Mouse (Mus musculus): ENCODE measurements around the gene Nradd. TPM values are rescaled to one million over a fixed set of nuclear protein-coding genes. Genes with fewer than 3 reads are reported as not detected.

The Nradd gene
- polyA plus RNA-seq, 2 experiments, result 28.1 to 40.0 TPM

GRCm38 (mm10) chr9:110654726-110655650, 30.7 kb upstream of the Nradd start:
- no peak for TF ChIP-seq POLR2A (IDR thresholded peaks at IDR 0.05; ENCODE audit: borderline replicate concordance, extremely low read depth, insufficient read depth, insufficient read length)
- H3K9ac ChIP-seq (ENCODE audit: low read depth, low read length, severe bottlenecking), result no peak overlapping the region
- DNase-seq (ENCODE audit: low spot score) (no peak), ATAC-seq (ENCODE audit: low FRiP score, low read depth) (no peak)
- peak overlapping the region; percentile 60; the same call in 1 of the 2 replicates for H3K4me3 ChIP-seq (replicated peaks; ENCODE audit: low read length)
- WGBS, result 81% methylated on average over 19 of the region's 19 CpGs
- no peaks in the 10 kb centered on the region for H3K9me3 ChIP-seq (ENCODE audit: control insufficient read depth, low read length)
- H3K27ac ChIP-seq (replicated peaks; ENCODE audit: low read depth, low read length), result no peak overlapping the region
- H3K4me2 ChIP-seq (replicated peaks; ENCODE audit: low read depth, low read length, severe bottlenecking), result peak overlapping the region; percentile 99
- peaks cover 26% of the 10 kb centered on the region for H3K27me3 ChIP-seq (ENCODE audit: control insufficient read depth, insufficient read depth, low read length)
- H3K4me1 ChIP-seq (ENCODE audit: control insufficient read depth, insufficient read depth, low read length), result peaks cover 20% of the 10 kb centered on the region
- H3K36me3 ChIP-seq (ENCODE audit: control insufficient read depth, insufficient read depth, low read length), result 0 out of 2 replicates have a peak, but pooled peaks cover 4% of the 10 kb centered on the region

- Histone ChIP-seq H3K27me3 (ENCODE audit: control insufficient read depth, insufficient read depth, low read length) (peaks cover 26% of the 10 kb centered on the region), H3K4me3 (replicated peaks; ENCODE audit: low read length) (peak within 1 kb of the TSS; percentile 60), H3K27ac (replicated peaks; ENCODE audit: low read depth, low read length) (no peak within 1 kb of the TSS), H3K4me1 (ENCODE audit: control insufficient read depth, insufficient read depth, low read length) (peaks cover 20% of the 10 kb centered on the region), H3K4me2 (replicated peaks; ENCODE audit: low read depth, low read length, severe bottlenecking) (peak within 1 kb of the TSS; percentile 99), H3K9me3 (ENCODE audit: control insufficient read depth, low read length) (no peaks in the 10 kb centered on the region), H3K9ac (ENCODE audit: low read depth, low read length, severe bottlenecking) (peak within 1 kb of the TSS; percentile 52), H3K36me3 (ENCODE audit: control insufficient read depth, insufficient read depth, low read length) (no peaks in the 10 kb centered on the region)
- under 1% methylated on average over 31 of the region's 75 CpGs for WGBS
- DNase-seq (ENCODE audit: low spot score) (peak; percentile 80), ATAC-seq (ENCODE audit: low FRiP score, low read depth) (peak; percentile 72)
- no peak for TF ChIP-seq POLR2A (IDR thresholded peaks at IDR 0.05; ENCODE audit: borderline replicate concordance, extremely low read depth, insufficient read depth, insufficient read length)
These were observed 29.6 kb upstream of the Nradd start, which contains the start of gene Nbeal2 for GRCm38 (mm10) chr9:110653655-110654461. Nbeal2 (minus strand) TSS chr9:110654161.

DNA sequence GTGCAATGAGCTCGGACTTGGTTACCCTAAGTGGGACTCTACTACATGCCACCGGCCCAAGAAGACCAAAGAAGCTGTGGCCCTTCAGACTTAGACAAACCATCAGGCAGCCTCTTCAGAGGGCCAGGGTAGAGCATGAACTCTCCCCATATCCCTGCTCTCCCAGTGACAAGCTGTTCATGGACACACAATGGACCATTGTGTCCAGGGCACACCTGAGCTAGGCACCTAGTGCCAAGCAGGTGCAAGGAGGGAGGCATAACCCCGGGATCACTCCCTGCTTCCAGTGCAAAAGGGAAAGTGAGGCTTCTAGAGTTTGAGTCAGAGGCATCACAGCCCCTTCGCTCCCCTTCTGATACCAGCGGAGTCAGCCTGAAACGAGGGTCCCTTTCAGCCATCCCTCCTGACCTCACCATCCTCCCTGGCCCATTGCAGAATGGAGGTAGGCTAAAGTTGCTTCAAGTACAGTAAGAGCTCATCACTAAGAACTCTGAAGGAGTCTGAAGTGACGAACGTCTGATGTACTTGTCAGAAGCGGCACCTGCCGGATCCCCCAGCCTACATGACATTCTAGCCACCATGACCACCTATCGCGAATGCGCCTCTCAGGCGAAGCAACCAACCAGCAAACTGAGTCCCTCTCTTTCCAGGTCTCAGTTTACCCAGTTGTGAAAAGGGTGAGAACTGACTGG, 28.9 kb upstream of the Nradd start:
- Histone ChIP-seq H3K9ac (ENCODE audit: low read depth, low read length, severe bottlenecking) (peak overlapping the region; percentile 52), H3K4me2 (replicated peaks; ENCODE audit: low read depth, low read length, severe bottlenecking) (peak overlapping the region; percentile 99), H3K9me3 (ENCODE audit: control insufficient read depth, low read length) (no peaks in the 10 kb centered on the region), H3K36me3 (ENCODE audit: control insufficient read depth, insufficient read depth, low read length) (no peaks in the 10 kb centered on the region), H3K4me3 (replicated peaks; ENCODE audit: low read length) (peak overlapping the region; percentile 60), H3K27ac (replicated peaks; ENCODE audit: low read depth, low read length) (no peak overlapping the region), H3K27me3 (ENCODE audit: control insufficient read depth, insufficient read depth, low read length) (peaks cover 26% of the 10 kb centered on the region), H3K4me1 (ENCODE audit: control insufficient read depth, insufficient read depth, low read length) (peaks cover 20% of the 10 kb centered on the region)
- no peak for ATAC-seq (ENCODE audit: low FRiP score, low read depth)
- DNase-seq (ENCODE audit: low spot score), result no peak
- WGBS, result 23% methylated on average over 14 of the region's 14 CpGs
- no peak for TF ChIP-seq POLR2A (IDR thresholded peaks at IDR 0.05; ENCODE audit: borderline replicate concordance, extremely low read depth, insufficient read depth, insufficient read length)

GRCm38 (mm10) chr9:110651931-110652722, 27.9 kb upstream of the Nradd start:
- H3K27ac ChIP-seq (replicated peaks; ENCODE audit: low read depth, low read length), result no peak overlapping the region
- 0 out of 2 replicates have a peak overlapping the region, but pooled peaks have one; percentile 10 for H3K4me3 ChIP-seq (replicated peaks; ENCODE audit: low read length)
- 0 out of 2 replicates have a peak overlapping the region, but pooled peaks have one; percentile 99 for H3K4me2 ChIP-seq (replicated peaks; ENCODE audit: low read depth, low read length, severe bottlenecking)
- no peak for TF ChIP-seq POLR2A (IDR thresholded peaks at IDR 0.05; ENCODE audit: borderline replicate concordance, extremely low read depth, insufficient read depth, insufficient read length)
- no peaks in the 10 kb centered on the region for H3K36me3 ChIP-seq (ENCODE audit: control insufficient read depth, insufficient read depth, low read length)
- H3K9ac ChIP-seq (ENCODE audit: low read depth, low read length, severe bottlenecking), result no peak overlapping the region
- H3K9me3 ChIP-seq (ENCODE audit: control insufficient read depth, low read length), result no peaks in the 10 kb centered on the region
- peaks cover 20% of the 10 kb centered on the region for H3K4me1 ChIP-seq (ENCODE audit: control insufficient read depth, insufficient read depth, low read length)
- ATAC-seq (ENCODE audit: low FRiP score, low read depth), result no peak
- 25% methylated on average over 13 of the region's 13 CpGs for WGBS
- H3K27me3 ChIP-seq (ENCODE audit: control insufficient read depth, insufficient read depth, low read length), result peaks cover 26% of the 10 kb centered on the region
- DNase-seq (ENCODE audit: low spot score), result no peak

Measured in limb, embryonic 14.5 days (tissue).